Mouse (Mus musculus) stomach, embryonic 16.5 days (tissue): Measurements from ENCODE around the gene Abcg4. TPM values are rescaled to one million over a fixed set of nuclear protein-coding genes. Genes with fewer than 3 reads are reported as not detected.
"Not testable (repeated sequence)": the region's sequence is repeated elsewhere in the genome, so short reads cannot be mapped to it uniquely, and the experiment has no call there.

Experiments used
- ATAC-seq: fragments of 200-750 bp; cut with Nextera tagmentation; 2 replicates; pipeline ENCODE4 v1.8.0; 2017; ENCODE audit warnings: moderate number of reproducible peaks, moderate TSS enrichment; ENCODE audit not compliant: insufficient read depth, low FRiP score
- H3K27ac ChIP-seq: fragments of 300-500 bp; sonication (generic); 2 replicates; pipeline ENCODE4 v1.5.1; 2014; ENCODE audit warnings: low read length
- H3K27me3 ChIP-seq: fragments of 300-500 bp; sonication (generic); 2 replicates; pipeline ENCODE4 v1.6.1; 2014; ENCODE audit warnings: low read length, control low read depth, mixed read lengths; ENCODE audit not compliant: control insufficient read depth, insufficient read depth
- H3K36me3 ChIP-seq: fragments of 300-500 bp; sonication (generic); 2 replicates; pipeline ENCODE4 v1.6.1; 2014; ENCODE audit warnings: low read length; ENCODE audit not compliant: control insufficient read depth, insufficient read depth
- H3K4me1 ChIP-seq: fragments of 300-500 bp; sonication (generic); 2 replicates; pipeline ENCODE4 v1.6.1; 2014; ENCODE audit warnings: low read length, control low read depth, mixed read lengths; ENCODE audit not compliant: control insufficient read depth, insufficient read depth
- H3K4me2 ChIP-seq: fragments of 300-500 bp; sonication (generic); 2 replicates; pipeline ENCODE4 v1.6.1; 2014; ENCODE audit warnings: low read depth, low read length, mixed read lengths
- H3K4me3 ChIP-seq: fragments of 300-500 bp; sonication (generic); replicated peaks from 2 replicates; pipeline ENCODE4 v1.5.1; 2014; ENCODE audit warnings: mild to moderate bottlenecking, low read length
- H3K9ac ChIP-seq: fragments of 300-500 bp; sonication (generic); 2 replicates; pipeline ENCODE4 v1.6.1; 2014; ENCODE audit warnings: low read length
- H3K9me3 ChIP-seq: fragments of 300-500 bp; sonication (generic); replicated peaks from 2 replicates; pipeline ENCODE4 v1.6.1; 2016; ENCODE audit warnings: low read length, control low read depth; ENCODE audit not compliant: control insufficient read depth
- WGBS: fragments of 180-500 bp; shearing (Covaris S2); extraction: QIAGEN DNeasy Blood & Tissue Kit; methylation state at CpG from one replicate; pipeline ENCODE4 v1.1.7; 2014; 5-methylcytosine and 5-hydroxymethylcytosine counted together
- polyA plus RNA-seq: library from polyadenylated mRNA; unstranded; fragments of >200 nt; fragmentation: Nextera tagmentation; extraction: Ambion mirVana; gene quantifications from 2 replicates; pipeline ENCODE4 v1.2.1, GENCODE M21; 2015

The Abcg4 gene
- polyA plus RNA-seq, 1 experiment from 2014 or later, result 5.2 TPM

DNA sequence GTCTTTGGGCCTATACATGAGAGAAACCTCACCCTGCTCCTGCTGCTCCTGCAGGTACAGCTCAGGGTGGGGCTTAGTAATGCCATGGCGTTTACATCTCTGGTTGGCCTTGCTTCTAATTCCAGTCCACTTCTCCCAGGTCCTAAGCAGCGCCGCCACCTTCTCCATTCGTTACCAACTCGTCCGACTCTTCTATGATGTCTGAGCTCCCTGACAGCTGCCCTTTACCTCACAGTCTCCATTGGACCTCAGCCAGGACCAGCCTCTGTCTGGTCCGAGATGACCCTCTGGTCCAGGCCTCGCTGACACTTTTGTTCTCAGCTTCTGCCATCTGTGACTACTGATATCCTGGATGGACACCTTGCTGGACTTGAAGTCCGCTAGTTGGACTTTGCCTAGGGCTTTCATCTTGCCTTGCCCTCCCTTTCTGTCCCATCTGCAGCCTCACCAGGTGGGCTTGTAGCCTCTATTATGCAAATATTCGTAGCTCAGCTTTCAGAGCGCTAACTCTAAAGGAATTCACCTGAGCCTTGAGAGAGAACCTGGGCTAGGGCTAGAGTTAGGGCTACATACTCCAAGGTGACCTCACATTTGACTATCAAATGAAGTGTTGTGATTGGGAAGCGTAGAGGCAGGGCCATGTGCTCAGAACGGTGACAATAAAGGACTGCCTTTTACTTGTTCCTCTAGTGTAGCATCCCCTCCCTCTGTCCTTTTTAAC, 44.7 kb upstream of the Abcg4 start:
- H3K27ac ChIP-seq, result no peak overlapping the region
- no peak overlapping the region; the same call in 1 of the 2 replicates for H3K9ac ChIP-seq
- H3K4me2 ChIP-seq, result no peak overlapping the region
- H3K4me3 ChIP-seq, result no peak overlapping the region
- H3K4me1 ChIP-seq, result peaks cover 16% of the 10 kb centered on the region
- peaks cover 46% of the 10 kb centered on the region for H3K36me3 ChIP-seq
- 96% methylated on average over 13 of the region's 13 CpGs for WGBS
- H3K9me3 ChIP-seq, result no peaks in the 10 kb centered on the region
- no peak for ATAC-seq
- no peaks in the 10 kb centered on the region for H3K27me3 ChIP-seq

DNA sequence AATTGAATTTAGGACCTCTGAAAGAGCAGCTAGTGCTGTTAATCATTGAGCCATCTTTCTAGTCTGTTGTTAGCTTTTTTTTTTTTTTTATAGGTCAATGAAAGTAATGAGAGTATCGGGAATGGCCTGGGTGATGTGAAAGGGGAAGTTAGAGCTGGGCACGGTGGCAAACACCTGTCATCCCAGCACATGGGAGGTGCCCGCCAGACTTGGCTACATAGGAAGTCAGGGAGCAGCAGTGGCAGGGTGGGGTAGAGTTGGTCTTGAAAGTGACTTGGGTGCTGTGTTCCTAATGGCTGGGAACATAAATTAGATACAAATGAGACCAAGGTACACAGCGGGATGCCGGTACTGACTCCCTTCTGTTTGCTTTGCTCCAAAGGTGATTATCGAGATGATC, 42.3 kb upstream of the Abcg4 start:
- ATAC-seq, result no peak
- Histone ChIP-seq H3K9me3 (no peaks in the 10 kb centered on the region), H3K27me3 (no peaks in the 10 kb centered on the region), H3K27ac (no peak overlapping the region), H3K4me2 (no peak overlapping the region), H3K36me3 (peaks cover 39% of the 10 kb centered on the region), H3K4me1 (peaks cover 9% of the 10 kb centered on the region), H3K9ac (no peak overlapping the region), H3K4me3 (no peak overlapping the region)
- 86% methylated on average over 6 of the region's 6 CpGs for WGBS

GRCm38 (mm10) chr9:44327926-44328325, 39.5 kb upstream of the Abcg4 start:
- peak overlapping the region; percentile 79 for H3K4me2 ChIP-seq
- peaks cover 10% of the 10 kb centered on the region for H3K4me1 ChIP-seq
- H3K9me3 ChIP-seq, result no peaks in the 10 kb centered on the region
- ATAC-seq, result no peak
- H3K4me3 ChIP-seq, result peak overlapping the region; percentile 93
- 93% methylated on average over 5 of the region's 5 CpGs for WGBS
- H3K36me3 ChIP-seq, result peaks cover 29% of the 10 kb centered on the region
- H3K27me3 ChIP-seq, result no peaks in the 10 kb centered on the region
- H3K27ac ChIP-seq, result no peak overlapping the region
- H3K9ac ChIP-seq, result peak overlapping the region; percentile 93

DNA sequence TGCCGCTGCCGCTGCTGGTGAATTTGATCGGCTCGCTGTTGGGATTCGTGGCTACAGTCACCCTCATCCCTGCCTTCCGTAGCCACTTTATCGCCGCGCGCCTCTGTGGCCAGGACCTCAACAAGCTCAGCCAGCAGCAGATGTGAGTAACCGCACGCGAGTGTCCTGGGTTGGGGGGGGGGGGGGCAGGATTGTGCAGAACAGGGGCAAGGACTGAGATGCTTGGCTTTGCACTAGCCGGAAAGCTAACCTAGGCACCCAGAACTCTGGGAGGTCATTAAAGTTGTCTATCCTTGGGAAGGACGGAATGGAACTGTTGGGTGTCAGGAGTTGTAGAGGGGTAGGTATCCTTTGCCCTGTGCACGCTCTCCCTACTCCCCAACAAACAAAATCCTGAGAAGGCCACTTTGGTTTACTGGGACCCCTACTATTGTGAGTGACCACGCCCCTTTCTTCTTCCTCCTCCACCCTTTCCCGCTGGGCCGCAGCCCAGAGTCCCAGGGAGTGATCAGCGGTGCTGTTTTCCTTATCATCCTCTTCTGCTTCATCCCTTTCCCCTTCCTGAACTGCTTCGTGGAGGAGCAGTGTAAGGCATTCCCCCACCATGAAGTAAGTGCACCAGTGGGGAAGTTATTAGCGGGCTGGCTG, 38.8 kb upstream of the Abcg4 start:
- ATAC-seq, result peak; percentile 38; the same call in 1 of the 2 replicates
- H3K9me3 ChIP-seq, result no peaks in the 10 kb centered on the region
- H3K4me3 ChIP-seq, result peak overlapping the region; percentile 93
- H3K27me3 ChIP-seq, result no peaks in the 10 kb centered on the region
- H3K27ac ChIP-seq, result peak overlapping the region; percentile 97
- peaks cover 22% of the 10 kb centered on the region for H3K36me3 ChIP-seq
- peak overlapping the region; percentile 93 for H3K9ac ChIP-seq
- H3K4me1 ChIP-seq, result peaks cover 10% of the 10 kb centered on the region
- WGBS, result under 1% methylated on average over 22 of the region's 22 CpGs
- peak overlapping the region; percentile 79 for H3K4me2 ChIP-seq

- Histone ChIP-seq H3K27ac (peak overlapping the region; percentile 97), H3K36me3 (peaks cover 17% of the 10 kb centered on the region), H3K9ac (peak overlapping the region; percentile 93), H3K27me3 (no peaks in the 10 kb centered on the region), H3K4me1 (peaks cover 10% of the 10 kb centered on the region), H3K4me2 (peak overlapping the region; percentile 79), H3K9me3 (no peaks in the 10 kb centered on the region), H3K4me3 (peak overlapping the region; percentile 93)
- peak; percentile 92 for ATAC-seq
- WGBS, result under 1% methylated on average over 38 of the region's 38 CpGs
Measured at GRCm38 (mm10) chr9:44326371-44327063, 38.1 kb upstream of the Abcg4 start.

GRCm38 (mm10) chr9:44325768-44326370, 37.5 kb upstream of the Abcg4 start, which contains the start of gene Dpagt1:
Gene Dpagt1, plus strand, starts transcription at chr9:44326019.
- Histone ChIP-seq H3K36me3 (peaks cover 13% of the 10 kb centered on the region), H3K9ac (peak within 1 kb of the TSS; percentile 93), H3K4me2 (peak within 1 kb of the TSS; percentile 79), H3K4me3 (peak within 1 kb of the TSS; percentile 93), H3K9me3 (no peaks in the 10 kb centered on the region), H3K27me3 (no peaks in the 10 kb centered on the region), H3K27ac (peak within 1 kb of the TSS; percentile 97), H3K4me1 (peaks cover 10% of the 10 kb centered on the region)
- ATAC-seq, result peak; percentile 42; the same call in 1 of the 2 replicates
- WGBS, result 1% methylated on average over 12 of the region's 12 CpGs

- not testable (repeated sequence) for ATAC-seq, H3K27me3 ChIP-seq, H3K9me3 ChIP-seq
- Histone ChIP-seq H3K4me2 (peak overlapping the region; percentile 79), H3K36me3 (peaks cover 11% of the 10 kb centered on the region), H3K4me3 (peak overlapping the region; percentile 93), H3K9ac (peak overlapping the region; percentile 93; the same call in 1 of the 2 replicates), H3K27ac (peak overlapping the region; percentile 97), H3K4me1 (peaks cover 10% of the 10 kb centered on the region)
- 65% methylated on average over 7 of the region's 8 CpGs for WGBS
Measured at GRCm38 (mm10) chr9:44325032-44325767, 36.8 kb upstream of the Abcg4 start.

GRCm38 (mm10) chr9:44324147-44324546, 35.7 kb upstream of the Abcg4 start:
- Histone ChIP-seq H3K27me3 (no peaks in the 10 kb centered on the region), H3K4me1 (peaks cover 11% of the 10 kb centered on the region), H3K4me2 (no peak overlapping the region), H3K27ac (no peak overlapping the region), H3K36me3 (peaks cover 4% of the 10 kb centered on the region; the same call in 1 of the 2 replicates), H3K9me3 (no peaks in the 10 kb centered on the region), H3K4me3 (no peak overlapping the region), H3K9ac (no peak overlapping the region)
- ATAC-seq, result no peak
- 75% methylated on average over 6 of the region's 6 CpGs for WGBS
